Mouse (Mus musculus) olfactory bulb, adult 2 months (tissue): ENCODE data around the gene Zfp420.

ENCODE experiments used
- CTCF ChIP-seq: fragments of 200-500 bp; IDR thresholded peaks from 2 replicates; pipeline ENCODE4 v1.5.1; 2012; ENCODE audit warnings: low read depth, mild to moderate bottlenecking, low read length, moderate library complexity; ENCODE audit not compliant: insufficient read depth
- POLR2A ChIP-seq: fragments of 200-500 bp; IDR thresholded peaks from 2 replicates; pipeline ENCODE4 v1.6.1; 2012; ENCODE audit warnings: mild to moderate bottlenecking, low read depth, low read length, moderate library complexity; ENCODE audit not compliant: insufficient read depth

- TF ChIP-seq CTCF = no peak
- no peak for TF ChIP-seq POLR2A
Measured at GRCm38 (mm10) chr7:29912172-29912571, 52.4 kb downstream of the Zfp420 start.
